Mouse (Mus musculus) embryonic facial prominence, embryonic 12.5 days (tissue): Measurements from ENCODE around the gene Crocc. TPM values are rescaled to one million over a fixed set of nuclear protein-coding genes. Genes with fewer than 3 reads are reported as not detected.

Experiments
- ATAC-seq: fragments of 200-750 bp; cut with Nextera tagmentation; 2 replicates; pipeline ENCODE4 v1.8.0; 2017; ENCODE audit not compliant: insufficient number of reproducible peaks, insufficient read depth, low FRiP score, low TSS enrichment
- H3K27ac ChIP-seq: fragments of 300-500 bp; sonication (generic); 2 replicates; pipeline ENCODE4 v1.5.1; 2016; ENCODE audit warnings: mild to moderate bottlenecking
- H3K27me3 ChIP-seq: fragments of 300-500 bp; sonication (generic); 2 replicates; pipeline ENCODE4 v1.6.1; 2016; ENCODE audit warnings: mild to moderate bottlenecking, moderate library complexity
- H3K36me3 ChIP-seq: fragments of 300-500 bp; sonication (generic); 2 replicates; pipeline ENCODE4 v1.6.1; 2016; ENCODE audit warnings: mild to moderate bottlenecking
- H3K4me1 ChIP-seq: fragments of 300-500 bp; sonication (generic); 2 replicates; pipeline ENCODE4 v1.6.1; 2016
- H3K4me2 ChIP-seq: fragments of 300-500 bp; sonication (generic); replicated peaks from 2 replicates; pipeline ENCODE4 v1.6.1; 2016; ENCODE audit warnings: mild to moderate bottlenecking, moderate library complexity
- H3K4me3 ChIP-seq: fragments of 300-500 bp; sonication (generic); 2 replicates; pipeline ENCODE4 v1.5.1; 2016; ENCODE audit warnings: mild to moderate bottlenecking
- H3K9ac ChIP-seq: fragments of 300-500 bp; sonication (generic); 2 replicates; pipeline ENCODE4 v1.6.1; 2016; ENCODE audit warnings: mild to moderate bottlenecking, moderate library complexity
- H3K9me3 ChIP-seq: fragments of 300-500 bp; sonication (generic); 2 replicates; pipeline ENCODE4 v1.6.1; 2016; ENCODE audit warnings: mild to moderate bottlenecking, moderate library complexity
- WGBS: fragments of 180-500 bp; shearing (Covaris S2); methylation state at CpG from one replicate; pipeline ENCODE4 v1.1.7; 2016; 5-methylcytosine and 5-hydroxymethylcytosine counted together
- polyA plus RNA-seq: library from polyadenylated mRNA; unstranded; fragments of >200 nt; fragmentation: Nextera tagmentation; extraction: Ambion mirVana; gene quantifications from 2 replicates; pipeline ENCODE4 v1.2.1, GENCODE M21; 2016

The Crocc gene
- polyA plus RNA-seq, 1 experiment from 2014 or later: 13.2 TPM

- Histone ChIP-seq H3K9ac (peak overlapping the region; percentile 13; the same call in 1 of the 2 replicates), H3K27me3 (no peaks in the 10 kb centered on the region), H3K4me1 (peaks cover 37% of the 10 kb centered on the region), H3K36me3 (peaks cover 63% of the 10 kb centered on the region), H3K4me3 (no peak overlapping the region), H3K9me3 (no peaks in the 10 kb centered on the region), H3K27ac (no peak overlapping the region), H3K4me2 (no peak overlapping the region)
- ATAC-seq: no peak
- 82% methylated on average over 7 of the region's 7 CpGs for WGBS
Observed at GRCm38 (mm10) chr4:141015356-141015755, 45.0 kb downstream of the Crocc start.

- Histone ChIP-seq H3K27me3 (no peaks in the 10 kb centered on the region), H3K36me3 (peaks cover 63% of the 10 kb centered on the region), H3K4me1 (peaks cover 33% of the 10 kb centered on the region), H3K9me3 (no peaks in the 10 kb centered on the region), H3K27ac (0 out of 2 replicates have a peak overlapping the region, but pooled peaks have one; percentile 17), H3K9ac (no peak overlapping the region), H3K4me3 (no peak overlapping the region), H3K4me2 (0 out of 2 replicates have a peak overlapping the region, but pooled peaks have one; percentile 5)
- WGBS: 95% methylated on average over 11 of the region's 11 CpGs
- ATAC-seq: no peak
Observed at GRCm38 (mm10) chr4:141014856-141015255, 45.5 kb downstream of the Crocc start.

- peak overlapping the region; percentile 1; the same call in 1 of the 2 replicates for H3K27ac ChIP-seq
Observed at GRCm38 (mm10) chr4:141014114-141014513, 46.2 kb downstream of the Crocc start.

GRCm38 (mm10) chr4:141012558-141012957, 47.8 kb downstream of the Crocc start:
- ATAC-seq: no peak
- H3K4me1 ChIP-seq: peaks cover 30% of the 10 kb centered on the region
- no peaks in the 10 kb centered on the region for H3K27me3 ChIP-seq
- no peaks in the 10 kb centered on the region for H3K9me3 ChIP-seq
- H3K9ac ChIP-seq: peak overlapping the region; percentile 9; the same call in 1 of the 2 replicates
- peaks cover 59% of the 10 kb centered on the region for H3K36me3 ChIP-seq
- H3K4me2 ChIP-seq: peak overlapping the region; percentile 83
- WGBS: 79% methylated on average over 10 of the region's 10 CpGs
- H3K27ac ChIP-seq: peak overlapping the region; percentile 96
- H3K4me3 ChIP-seq: peak overlapping the region; percentile 71; the same call in 1 of the 2 replicates

More at GRCm38 (mm10) chr4:141014114-141014513, 46.2 kb downstream of the Crocc start:
- Histone ChIP-seq H3K4me1 (peaks cover 30% of the 10 kb centered on the region), H3K27me3 (no peaks in the 10 kb centered on the region), H3K9me3 (no peaks in the 10 kb centered on the region), H3K9ac (no peak overlapping the region), H3K4me2 (no peak overlapping the region), H3K36me3 (peaks cover 61% of the 10 kb centered on the region), H3K4me3 (no peak overlapping the region)
- no peak for ATAC-seq
- 73% methylated on average over 8 of the region's 8 CpGs for WGBS

GRCm38 (mm10) chr4:141011556-141012328, 48.6 kb downstream of the Crocc start:
- peak overlapping the region; percentile 96 for H3K27ac ChIP-seq
- ATAC-seq: no peak
- peaks cover 59% of the 10 kb centered on the region for H3K36me3 ChIP-seq
- no peaks in the 10 kb centered on the region for H3K9me3 ChIP-seq
- peak overlapping the region; percentile 71 for H3K4me3 ChIP-seq
- peak overlapping the region; percentile 93 for H3K9ac ChIP-seq
- peak overlapping the region; percentile 83 for H3K4me2 ChIP-seq
- WGBS: 21% methylated on average over 14 of the region's 14 CpGs
- peaks cover 22% of the 10 kb centered on the region for H3K4me1 ChIP-seq
- H3K27me3 ChIP-seq: no peaks in the 10 kb centered on the region

GRCm38 (mm10) chr4:141010941-141011429, 49.4 kb downstream of the Crocc start:
- 0% methylated on average over 17 of the region's 17 CpGs for WGBS
- ATAC-seq: peak; percentile 42; the same call in 1 of the 2 replicates
- Histone ChIP-seq H3K4me1 (peaks cover 20% of the 10 kb centered on the region), H3K4me2 (peak overlapping the region; percentile 83), H3K4me3 (peak overlapping the region; percentile 71), H3K27me3 (no peaks in the 10 kb centered on the region), H3K9me3 (no peaks in the 10 kb centered on the region), H3K36me3 (peaks cover 59% of the 10 kb centered on the region), H3K27ac (peak overlapping the region; percentile 96), H3K9ac (peak overlapping the region; percentile 93)

GRCm38 (mm10) chr4:141010526-141010925, 49.8 kb downstream of the Crocc start:
- 1% methylated on average over 26 of the region's 26 CpGs for WGBS
- H3K4me2 ChIP-seq: peak overlapping the region; percentile 83
- H3K9ac ChIP-seq: peak overlapping the region; percentile 93
- peak overlapping the region; percentile 71 for H3K4me3 ChIP-seq
- peak overlapping the region; percentile 96 for H3K27ac ChIP-seq
- peak; percentile 83 for ATAC-seq
- H3K27me3 ChIP-seq: no peaks in the 10 kb centered on the region
- peaks cover 59% of the 10 kb centered on the region for H3K36me3 ChIP-seq
- peaks cover 20% of the 10 kb centered on the region for H3K4me1 ChIP-seq
- no peaks in the 10 kb centered on the region for H3K9me3 ChIP-seq

GRCm38 (mm10) chr4:141010118-141010517, 50.2 kb downstream of the Crocc start, which contains the start of gene Mfap2:
Gene Mfap2 (plus strand): TSS chr4:141010418.
- 7% methylated on average over 7 of the region's 7 CpGs for WGBS
- Histone ChIP-seq H3K9ac (peak within 1 kb of the TSS; percentile 93), H3K36me3 (peaks cover 59% of the 10 kb centered on the region), H3K4me2 (peak within 1 kb of the TSS; percentile 83), H3K9me3 (no peaks in the 10 kb centered on the region), H3K4me1 (peaks cover 20% of the 10 kb centered on the region), H3K27me3 (no peaks in the 10 kb centered on the region), H3K4me3 (peak within 1 kb of the TSS; percentile 71), H3K27ac (peak within 1 kb of the TSS; percentile 96)
- no peak for ATAC-seq

- Histone ChIP-seq H3K9me3 (no peaks in the 10 kb centered on the region), H3K36me3 (peaks cover 58% of the 10 kb centered on the region), H3K4me2 (no peak overlapping the region), H3K4me3 (no peak overlapping the region), H3K27ac (no peak overlapping the region), H3K4me1 (peaks cover 20% of the 10 kb centered on the region), H3K27me3 (no peaks in the 10 kb centered on the region), H3K9ac (no peak overlapping the region)
- 91% methylated on average over 8 of the region's 8 CpGs for WGBS
- no peak for ATAC-seq
Observed at GRCm38 (mm10) chr4:141008028-141008427, 52.3 kb downstream of the Crocc start.

GRCm38 (mm10) chr4:141005983-141006382, 54.4 kb downstream of the Crocc start:
- Histone ChIP-seq H3K4me2 (no peak overlapping the region), H3K9ac (no peak overlapping the region), H3K4me1 (0 out of 2 replicates have a peak, but pooled peaks cover 5% of the 10 kb centered on the region), H3K4me3 (no peak overlapping the region), H3K9me3 (no peaks in the 10 kb centered on the region), H3K36me3 (peaks cover 73% of the 10 kb centered on the region), H3K27ac (no peak overlapping the region), H3K27me3 (no peaks in the 10 kb centered on the region)
- 83% methylated on average over 13 of the region's 13 CpGs for WGBS
- ATAC-seq: no peak

GRCm38 (mm10) chr4:140996812-140997211, 63.5 kb downstream of the Crocc start:
- ATAC-seq: no peak
- WGBS: 95% methylated on average over 9 of the region's 9 CpGs
- peaks cover 87% of the 10 kb centered on the region for H3K36me3 ChIP-seq

GRCm38 (mm10) chr4:140995811-140996210, 64.5 kb downstream of the Crocc start:
- Histone ChIP-seq H3K9me3 (no peaks in the 10 kb centered on the region), H3K36me3 (peaks cover 77% of the 10 kb centered on the region), H3K4me2 (no peak overlapping the region), H3K9ac (no peak overlapping the region), H3K27ac (no peak overlapping the region), H3K27me3 (no peaks in the 10 kb centered on the region), H3K4me1 (no peaks in the 10 kb centered on the region), H3K4me3 (no peak overlapping the region)
- WGBS: 86% methylated on average over 8 of the region's 8 CpGs
- ATAC-seq: no peak

More at GRCm38 (mm10) chr4:140996812-140997211, 63.5 kb downstream of the Crocc start:
- Histone ChIP-seq H3K27me3 (no peaks in the 10 kb centered on the region), H3K27ac (no peak overlapping the region), H3K4me1 (no peaks in the 10 kb centered on the region), H3K4me3 (no peak overlapping the region), H3K9ac (no peak overlapping the region), H3K4me2 (no peak overlapping the region), H3K9me3 (no peaks in the 10 kb centered on the region)
